Mouse (Mus musculus) kidney, adult 18-20 months (tissue): Measurements from ENCODE around the gene Cped1.
A peak's percentile ranks its signal among the peaks of the same experiment; 100 is the strongest.
"Not testable (repeated sequence)": the region's sequence is repeated elsewhere in the genome, so short reads cannot be mapped to it uniquely, and the experiment has no call there.

Experiments
- DNase-seq: peaks from one replicate; pipeline ENCODE4 v3.0.0; 2021

The Cped1 gene

GRCm38 (mm10) chr6:22088346-22089064 is 102.8 kb downstream of the Cped1 start:
- peak; percentile 45 for DNase-seq

- DNase-seq: no peak
These were observed 106.1 kb downstream of the Cped1 start for GRCm38 (mm10) chr6:22091773-22092172.

- no peak for DNase-seq
These were observed 108.1 kb downstream of the Cped1 start for GRCm38 (mm10) chr6:22093792-22094191.

GRCm38 (mm10) chr6:22097709-22098108 is 112.0 kb downstream of the Cped1 start:
- DNase-seq: peak; percentile 16

GRCm38 (mm10) chr6:22099832-22100231 is 114.1 kb downstream of the Cped1 start:
- DNase-seq: no peak

- no peak for DNase-seq
These were observed 116.2 kb downstream of the Cped1 start for GRCm38 (mm10) chr6:22101939-22102338.

GRCm38 (mm10) chr6:22102752-22103151 is 117.0 kb downstream of the Cped1 start:
- no peak for DNase-seq

- DNase-seq: no peak
These were observed 118.0 kb downstream of the Cped1 start for GRCm38 (mm10) chr6:22103713-22104112.

- no peak for DNase-seq
These were observed 118.5 kb downstream of the Cped1 start for GRCm38 (mm10) chr6:22104211-22104610.

GRCm38 (mm10) chr6:22114079-22114478 is 128.4 kb downstream of the Cped1 start:
- DNase-seq: no peak

GRCm38 (mm10) chr6:22116679-22117078 is 131.0 kb downstream of the Cped1 start:
- DNase-seq: no peak

- peak; percentile 16 for DNase-seq
These were observed 136.4 kb downstream of the Cped1 start for GRCm38 (mm10) chr6:22122080-22122479.

- DNase-seq: no peak
These were observed 137.0 kb downstream of the Cped1 start for GRCm38 (mm10) chr6:22122693-22123092.

- DNase-seq: no peak
These were observed 137.6 kb downstream of the Cped1 start for GRCm38 (mm10) chr6:22123332-22123731.

- not testable (repeated sequence) for DNase-seq
These were observed 139.0 kb downstream of the Cped1 start for GRCm38 (mm10) chr6:22124575-22125330.

- no peak for DNase-seq
These were observed 149.4 kb downstream of the Cped1 start for GRCm38 (mm10) chr6:22135038-22135631.

- DNase-seq: no peak
These were observed 151.1 kb downstream of the Cped1 start for GRCm38 (mm10) chr6:22136805-22137204.

- no peak for DNase-seq
These were observed 155.1 kb downstream of the Cped1 start for GRCm38 (mm10) chr6:22140786-22141185.

- no peak for DNase-seq
These were observed 161.5 kb downstream of the Cped1 start for GRCm38 (mm10) chr6:22147236-22147635.

- no peak for DNase-seq
These were observed 162.8 kb downstream of the Cped1 start for GRCm38 (mm10) chr6:22148511-22148910.

GRCm38 (mm10) chr6:22157461-22157860 is 171.7 kb downstream of the Cped1 start:
- peak; percentile 20 for DNase-seq

GRCm38 (mm10) chr6:22161944-22162343 is 176.2 kb downstream of the Cped1 start:
- DNase-seq: no peak

- no peak for DNase-seq
These were observed 182.7 kb downstream of the Cped1 start for GRCm38 (mm10) chr6:22168388-22168787.
